ENCODE assay signal across 12 mouse cellular contexts in genomic region chr6:42343361-42344120, GRCm38 (mm10). TPM values are rescaled to one million over a fixed set of nuclear protein-coding genes. Genes with fewer than 3 reads are reported as not detected.
DNase-seq lines count a peak whose midpoint lies in the region; TF ChIP-seq lines count a peak whose summit lies in the region.
"Had no signal": no experiment of that assay in that cellular context is flagged by ENCODE, and none has a peak within 500 bp of the region (broad histone marks: within the 10 kb centered on the region; RNA-seq: fewer than 3 reads in every experiment).

No protein-coding gene starts in this region.

- TF ChIP-seq CTCF in spleen, adult 2 months (IDR thresholded peaks at IDR 0.05; ENCODE audit: extremely low read depth, insufficient read depth, insufficient read length, insufficient replicate concordance): no peak
- TF ChIP-seq CTCF in heart, adult 2 months (IDR thresholded peaks at IDR 0.05): no peak

- no peaks in the 10 kb centered on the region for H3K36me3 ChIP-seq in spleen, adult 2 months (ENCODE audit: control insufficient read depth, insufficient read depth, low read length)
- peaks cover 10% of the 10 kb centered on the region for H3K36me3 ChIP-seq in megakaryocyte, embryonic 14.5 days (replicated peaks; ENCODE audit: low read length)
- H3K36me3 ChIP-seq in heart, adult 2 months (ENCODE audit: control insufficient read depth, insufficient read depth, low read length): no peaks in the 10 kb centered on the region

- H3K27me3 ChIP-seq in spleen, adult 2 months (ENCODE audit: control insufficient read depth, insufficient read depth, low read length): no peaks in the 10 kb centered on the region
- no peaks in the 10 kb centered on the region for H3K27me3 ChIP-seq in megakaryocyte, embryonic 14.5 days (replicated peaks)
- H3K27me3 ChIP-seq in heart, adult 2 months (ENCODE audit: control insufficient read depth, insufficient read depth, low read length): no peaks in the 10 kb centered on the region
- H3K27me3 ChIP-seq: Patski had no signal

- 0 out of 2 replicates have a peak, but pooled peaks cover 4% of the 10 kb centered on the region for H3K9me3 ChIP-seq in megakaryocyte, embryonic 14.5 days

- TF ChIP-seq EP300 in heart, adult 2 months (IDR thresholded peaks at IDR 0.05; ENCODE audit: insufficient read depth, low read depth, low read length): no peak

- peak; percentile 27 to 41 for DNase-seq in spleen, adult 2 months (ENCODE audit: low read depth in 1 of 2, low spot score in 2 of 2)
- DNase-seq in spleen, postnatal 4 days (ENCODE audit: low spot score in 2 of 2): no peak
- peak; percentile 89 for DNase-seq in cerebellum, adult 8-10 months
- DNase-seq in retina, embryonic 14.5 days (ENCODE audit: low spot score): no peak
- DNase-seq in adrenal gland, postnatal 25 days: no peak
- no peak for DNase-seq in heart, adult 2 months
- DNase-seq: kidney, adult 9 months; lung, adult 18-20 months; right cerebral cortex, adult 18-20 months had no signal

- H3K4me1 ChIP-seq in spleen, adult 2 months (ENCODE audit: control insufficient read depth, insufficient read depth, insufficient read length): peaks cover 15% of the 10 kb centered on the region; the same call in 1 of the 2 replicates
- peaks cover 70% of the 10 kb centered on the region for H3K4me1 ChIP-seq in megakaryocyte, embryonic 14.5 days
- peaks cover 1% of the 10 kb centered on the region for H3K4me1 ChIP-seq in heart, adult 2 months (ENCODE audit: control insufficient read depth, insufficient read depth, low read length)

- WGBS in spleen, adult 2 months: 23% methylated on average over 9 of the region's 9 CpGs
- 77% methylated on average over 9 of the region's 9 CpGs for WGBS in heart, adult 2 months

- no peak overlapping the region for H3K9ac ChIP-seq in heart, adult 2 months (ENCODE audit: low read depth, low read length)

- TF ChIP-seq POLR2A in spleen, adult 2 months (IDR thresholded peaks at IDR 0.05; ENCODE audit: low read depth, low read length): no peak
- TF ChIP-seq POLR2A in heart, adult 2 months (IDR thresholded peaks at IDR 0.05; ENCODE audit: insufficient read depth, low read depth, low read length): no peak

- intact Hi-C loops in heart, adult 2 months (cut with DNase I): no loop called here

- H3K27ac ChIP-seq in spleen, adult 2 months (ENCODE audit: insufficient read depth, low read length): peak overlapping the region; percentile 84
- H3K27ac ChIP-seq in heart, adult 2 months: no peak overlapping the region

- H3K4me3 ChIP-seq in spleen, adult 2 months (ENCODE audit: extremely low read depth, insufficient read depth, insufficient read length): no peak overlapping the region
- H3K4me3 ChIP-seq in megakaryocyte, embryonic 14.5 days (replicated peaks): peak overlapping the region; percentile 51
- no peak overlapping the region for H3K4me3 ChIP-seq in heart, adult 2 months

- no peaks in the 10 kb centered on the region for H3K79me2 ChIP-seq in heart, adult 2 months (replicated peaks; ENCODE audit: control insufficient read depth, insufficient read depth, low read length)

RNA-seq across cellular contexts. Expression of gene Zyx, which starts 5.9 kb away (rescaled TPM):
- 184 and 228 TPM in 2 replicates for polyA plus RNA-seq in spleen, adult 2 months (2012; rRNA removed)
- 8,612 and 27,789 TPM in 2 replicates for polyA plus RNA-seq in megakaryocyte, embryonic 14.5 days (2012; ENCODE audit: insufficient read depth, low replicate concordance)
- 105 and 140 TPM in 2 replicates for total RNA-seq in adrenal gland, postnatal 25 days (2021)
- 10 to 100 TPM; 45.8 to 60.2 TPM for total RNA-seq in heart, adult 2 months (2021)
- polyA plus RNA-seq in heart, adult 2 months (2012; rRNA removed): 77.7 and 110 TPM in 2 replicates

RNA-seq across cellular contexts. Expression of gene Fam131b, which starts 19.1 kb away (rescaled TPM):
- 0.06 and 0.15 TPM in 2 replicates for polyA plus RNA-seq in spleen, adult 2 months (2012; rRNA removed)
- polyA plus RNA-seq in megakaryocyte, embryonic 14.5 days (2012; ENCODE audit: insufficient read depth, low replicate concordance): 0.41 TPM in 1 of 2 replicates, not detected in the other
- total RNA-seq in adrenal gland, postnatal 25 days (2021): 0.24 TPM in 1 of 2 replicates, not detected in the other
- total RNA-seq in heart, adult 2 months (2021): under 1 TPM; 0.60 to 0.61 TPM
- polyA plus RNA-seq in heart, adult 2 months (2012; rRNA removed): 0.82 and 0.88 TPM in 2 replicates

RNA-seq across cellular contexts. Expression of gene Epha1, which starts 29.5 kb away (rescaled TPM):
- 0.18 and 0.19 TPM in 2 replicates for polyA plus RNA-seq in spleen, adult 2 months (2012; rRNA removed)
- not detected in 2 replicates for polyA plus RNA-seq in megakaryocyte, embryonic 14.5 days (2012; ENCODE audit: insufficient read depth, low replicate concordance)
- total RNA-seq in adrenal gland, postnatal 25 days (2021): 0.48 and 0.55 TPM in 2 replicates
- under 1 TPM; 0.14 to 0.16 TPM for total RNA-seq in heart, adult 2 months (2021)
- polyA plus RNA-seq in heart, adult 2 months (2012; rRNA removed): 0.50 and 0.94 TPM in 2 replicates

RNA-seq across cellular contexts. Expression of gene Tas2r143, which starts 56.5 kb away (rescaled TPM):
- polyA plus RNA-seq in spleen, adult 2 months (2012; rRNA removed): 0.13 and 0.69 TPM in 2 replicates
- not detected in 2 replicates for polyA plus RNA-seq in megakaryocyte, embryonic 14.5 days (2012; ENCODE audit: insufficient read depth, low replicate concordance)
- 7.4 and 11.8 TPM in 2 replicates for total RNA-seq in adrenal gland, postnatal 25 days (2021)
- not detected for total RNA-seq in heart, adult 2 months (2021)
- 0.20 and 0.29 TPM in 2 replicates for polyA plus RNA-seq in heart, adult 2 months (2012; rRNA removed)
- total RNA-seq: left cerebral cortex, adult 8-10 months had no signal
- polyA plus RNA-seq: Patski had no signal

RNA-seq across cellular contexts. Expression of gene Clcn1, which starts 57.1 kb away (rescaled TPM):
- polyA plus RNA-seq in spleen, adult 2 months (2012; rRNA removed): 0.18 and 0.26 TPM in 2 replicates
- not detected in 2 replicates for polyA plus RNA-seq in megakaryocyte, embryonic 14.5 days (2012; ENCODE audit: insufficient read depth, low replicate concordance)
- total RNA-seq in adrenal gland, postnatal 25 days (2021): 0.21 TPM in 1 of 2 replicates, not detected in the other
- total RNA-seq in heart, adult 2 months (2021): 1 to 10 TPM; 4.3 to 4.9 TPM
- polyA plus RNA-seq in heart, adult 2 months (2012; rRNA removed): 12.1 and 20.9 TPM in 2 replicates

Comparison
In these comparisons a context has a peak if more than half of its experiments do, and no peak if none do; other contexts are left out.
1. DNase-seq: peak in spleen, adult 2 months (2 of 2) and cerebellum, adult 8-10 months (single experiment); none in spleen, postnatal 4 days (0 of 2), retina, embryonic 14.5 days (single experiment), adrenal gland, postnatal 25 days (single experiment) and heart, adult 2 months (0 of 2).
2. RNA of gene Zyx, which starts 5.9 kb away (polyA plus RNA-seq): 8,612 to 27,789 TPM in megakaryocyte, embryonic 14.5 days; 184 to 228 TPM in spleen, adult 2 months and 77.7 to 110 TPM in heart, adult 2 months; every median in the first group is over 10 times any median in the second.